Comparison of ENCODE assay signal across 23 mouse cellular contexts in genomic region chr9:11939851-11940560, GRCm38 (mm10).
"Had no signal": no experiment of that assay in that cellular context is flagged by ENCODE, and none has a peak within 500 bp of the region (broad histone marks: within the 10 kb centered on the region; RNA-seq: fewer than 3 reads in every experiment).

No protein-coding gene starts in this region.

- H3K4me1 ChIP-seq: kidney, embryonic 15.5 days; limb, embryonic 10.5 days; limb, embryonic 13.5 days; liver, embryonic 12.5 days; liver, embryonic 15.5 days; lung, embryonic 15.5 days; megakaryocyte, embryonic 14.5 days; midbrain, embryonic 10.5 days; midbrain, embryonic 13.5 days; neural tube, embryonic 13.5 days had no signal

- H3K9ac ChIP-seq: kidney, embryonic 15.5 days; limb, embryonic 13.5 days; liver, embryonic 12.5 days; liver, embryonic 15.5 days; lung, embryonic 15.5 days; midbrain, embryonic 13.5 days; neural tube, embryonic 13.5 days had no signal

- H3K4me2 ChIP-seq: kidney, embryonic 15.5 days; limb, embryonic 13.5 days; liver, embryonic 12.5 days; liver, embryonic 15.5 days; lung, embryonic 15.5 days; midbrain, embryonic 13.5 days; neural tube, embryonic 13.5 days had no signal

- H3K27me3 ChIP-seq: kidney, embryonic 15.5 days; limb, embryonic 13.5 days; liver, embryonic 12.5 days; liver, embryonic 15.5 days; lung, embryonic 15.5 days; megakaryocyte, embryonic 14.5 days; midbrain, embryonic 13.5 days; neural tube, embryonic 13.5 days had no signal

- H3K27ac ChIP-seq: kidney, embryonic 15.5 days; limb, embryonic 10.5 days; limb, embryonic 13.5 days; liver, embryonic 12.5 days; liver, embryonic 15.5 days; lung, embryonic 15.5 days; midbrain, embryonic 10.5 days; midbrain, embryonic 13.5 days; neural tube, embryonic 13.5 days had no signal

- H3K9me3 ChIP-seq: kidney, embryonic 15.5 days; limb, embryonic 10.5 days; limb, embryonic 13.5 days; liver, embryonic 12.5 days; liver, embryonic 15.5 days; lung, embryonic 15.5 days; megakaryocyte, embryonic 14.5 days; midbrain, embryonic 10.5 days; midbrain, embryonic 13.5 days; neural tube, embryonic 13.5 days had no signal

- ATAC-seq: liver, embryonic 12.5 days; midbrain, embryonic 13.5 days; midbrain, embryonic 16.5 days had no signal

- H3K36me3 ChIP-seq: kidney, embryonic 15.5 days; limb, embryonic 10.5 days; limb, embryonic 13.5 days; liver, embryonic 12.5 days; liver, embryonic 15.5 days; lung, embryonic 15.5 days; midbrain, embryonic 10.5 days; midbrain, embryonic 13.5 days; neural tube, embryonic 13.5 days had no signal

- DNase-seq: kidney, postnatal 10 days; kidney, postnatal 36 days; liver; lung, adult 18-20 months; lung, postnatal 10 days; lung, postnatal 36 days; retina, postnatal 1 day; right cerebral cortex, postnatal 25 days; spleen, adult 18-20 months; thymus, adult 18-20 months; thymus, postnatal 36 days had no signal

- H3K4me3 ChIP-seq: kidney, embryonic 15.5 days; limb, embryonic 10.5 days; limb, embryonic 13.5 days; liver, embryonic 12.5 days; liver, embryonic 15.5 days; lung, embryonic 15.5 days; megakaryocyte, embryonic 14.5 days; midbrain, embryonic 10.5 days; midbrain, embryonic 13.5 days; myocyte; neural tube, embryonic 13.5 days had no signal
